Mouse (Mus musculus) small intestine, adult 2 months (tissue): ENCODE results near the gene Wdr18. TPM values are rescaled to one million over a fixed set of nuclear protein-coding genes. Genes with fewer than 3 reads are reported as not detected.

Source experiments
- H3K27ac ChIP-seq: fragments of 200-500 bp; 2 replicates; pipeline ENCODE4 v1.5.1; 2012; ENCODE audit warnings: low read depth, low read length, control low read depth, inconsistent platforms; ENCODE audit not compliant: insufficient read depth
- H3K27me3 ChIP-seq: fragments of 200-500 bp; 2 replicates; pipeline ENCODE4 v1.6.1; 2012; ENCODE audit warnings: mild to moderate bottlenecking, moderate library complexity, low read length, inconsistent platforms; ENCODE audit not compliant: control insufficient read depth, insufficient read depth
- H3K36me3 ChIP-seq: fragments of 200-500 bp; 2 replicates; pipeline ENCODE4 v1.6.1; 2012; ENCODE audit warnings: mild to moderate bottlenecking, low read length, control low read depth, inconsistent platforms; ENCODE audit not compliant: control insufficient read depth, insufficient read depth
- H3K4me1 ChIP-seq: fragments of 200-500 bp; 2 replicates; pipeline ENCODE4 v1.6.1; 2012; ENCODE audit warnings: low read length, inconsistent platforms, mixed read lengths; ENCODE audit not compliant: control insufficient read depth, insufficient read depth, insufficient read length
- H3K4me3 ChIP-seq: fragments of 200-500 bp; 2 replicates; pipeline ENCODE4 v1.5.1; 2012; ENCODE audit warnings: low read depth, mild to moderate bottlenecking, control low read depth, inconsistent platforms, low read length, moderate library complexity
- CTCF ChIP-seq: fragments of 200-500 bp; IDR thresholded peaks from 2 replicates; pipeline ENCODE4 v1.5.1; 2012; ENCODE audit warnings: low read depth, mild to moderate bottlenecking, control low read depth, inconsistent platforms, low read length, moderate library complexity, mixed read lengths; ENCODE audit not compliant: insufficient replicate concordance, insufficient read length; ENCODE audit errors: extremely low read depth
- POLR2A ChIP-seq: fragments of 200-500 bp; IDR thresholded peaks from 2 replicates; pipeline ENCODE4 v1.6.1; 2012; ENCODE audit warnings: low read depth, mild to moderate bottlenecking, control low read depth, inconsistent platforms, low read length, moderate library complexity
- WGBS: fragments of 180-500 bp; shearing (Covaris S2); methylation state at CpG from one replicate; pipeline ENCODE4 v1.1.7; 2018; 5-methylcytosine and 5-hydroxymethylcytosine counted together
- polyA plus RNA-seq: library from polyadenylated mRNA; depleted of rRNA; stranded (reverse); fragments of >200 nt; gene quantifications from 2 replicates; pipeline ENCODE4 v1.2.3, GENCODE M21; 2012

The Wdr18 gene
- polyA plus RNA-seq, 1 experiment: 44.6 TPM

- H3K27ac ChIP-seq: peak overlapping the region; percentile 63
- peaks cover 27% of the 10 kb centered on the region for H3K4me1 ChIP-seq
- TF ChIP-seq CTCF (0 out of 2 replicates have a peak, but pooled peaks have one; percentile 1), POLR2A (no peak)
- WGBS: 2% methylated on average over 21 of the region's 21 CpGs
- H3K4me3 ChIP-seq: peak overlapping the region; percentile 91
- no peaks in the 10 kb centered on the region for H3K27me3 ChIP-seq
- H3K36me3 ChIP-seq: peaks cover 2% of the 10 kb centered on the region
Measured at GRCm38 (mm10) chr10:79983670-79984069, 23.7 kb downstream of the Wdr18 start.

GRCm38 (mm10) chr10:79984195-79984816 lies 24.4 kb downstream of the Wdr18 start, which contains the start of gene Tmem259:
Gene Tmem259, minus strand, starts transcription at chr10:79984330.
- TF ChIP-seq POLR2A (no peak), CTCF (peak; percentile 51; the same call in 1 of the 2 replicates)
- WGBS: under 1% methylated on average over 49 of the region's 49 CpGs
- Histone ChIP-seq H3K27me3 (no peaks in the 10 kb centered on the region), H3K4me3 (peak within 1 kb of the TSS; percentile 91), H3K4me1 (peaks cover 27% of the 10 kb centered on the region), H3K36me3 (no peaks in the 10 kb centered on the region), H3K27ac (peak within 1 kb of the TSS; percentile 94)

- H3K27me3 ChIP-seq: no peaks in the 10 kb centered on the region
- H3K4me3 ChIP-seq: peak overlapping the region; percentile 68
- WGBS: 1% methylated on average over 22 of the region's 22 CpGs
- no peaks in the 10 kb centered on the region for H3K36me3 ChIP-seq
- H3K4me1 ChIP-seq: peaks cover 27% of the 10 kb centered on the region
- peak overlapping the region; percentile 94 for H3K27ac ChIP-seq
- TF ChIP-seq CTCF (no peak), POLR2A (no peak; the same call in 1 of the 2 replicates)
Measured at GRCm38 (mm10) chr10:79984871-79985270, 24.9 kb downstream of the Wdr18 start.

- H3K27ac ChIP-seq: peak overlapping the region; percentile 94
- H3K4me1 ChIP-seq: peaks cover 27% of the 10 kb centered on the region
- no peaks in the 10 kb centered on the region for H3K27me3 ChIP-seq
- WGBS: 1% methylated on average over 35 of the region's 35 CpGs
- H3K4me3 ChIP-seq: peak overlapping the region; percentile 68
- no peaks in the 10 kb centered on the region for H3K36me3 ChIP-seq
- no peak for TF ChIP-seq POLR2A
- TF ChIP-seq CTCF: no peak
Measured at GRCm38 (mm10) chr10:79985334-79986231, 25.6 kb downstream of the Wdr18 start.

DNA sequence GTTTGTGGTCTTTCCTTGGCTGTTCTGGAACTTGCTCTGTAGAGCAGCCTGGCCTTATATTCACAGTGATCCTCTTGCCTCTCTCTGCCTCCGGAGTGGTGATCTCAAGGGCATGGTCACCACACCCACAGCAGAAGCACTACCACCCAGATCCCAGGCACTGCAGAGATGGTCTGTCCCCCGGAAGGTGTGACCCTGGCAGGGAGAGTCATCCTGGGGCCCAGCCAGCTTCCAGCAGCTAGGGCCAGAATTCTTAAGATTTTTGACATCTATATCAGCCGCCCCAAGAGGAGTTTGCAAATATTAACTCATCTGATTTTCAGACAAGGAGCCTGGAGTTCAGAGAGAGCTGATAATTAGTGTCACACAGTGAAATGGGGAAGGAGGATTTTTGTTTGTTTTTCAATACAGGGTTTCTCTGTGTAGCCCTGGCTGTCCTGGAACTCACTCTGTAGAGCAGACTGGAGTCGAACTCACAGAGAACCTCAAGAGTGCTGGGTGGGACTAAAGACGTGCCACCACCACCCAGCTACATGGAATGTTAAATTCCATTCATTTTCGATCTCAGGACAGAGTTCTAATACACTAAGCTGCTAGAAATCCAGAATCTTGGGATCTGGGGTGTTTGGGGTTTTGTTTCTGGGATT lies 26.4 kb downstream of the Wdr18 start:
- Histone ChIP-seq H3K36me3 (no peaks in the 10 kb centered on the region), H3K4me3 (peak overlapping the region; percentile 56; the same call in 1 of the 2 replicates), H3K27me3 (no peaks in the 10 kb centered on the region), H3K27ac (peak overlapping the region; percentile 91), H3K4me1 (peaks cover 27% of the 10 kb centered on the region)
- WGBS: 12% methylated on average over 6 of the region's 6 CpGs
- no peak for TF ChIP-seq CTCF
- no peak for TF ChIP-seq POLR2A

DNA sequence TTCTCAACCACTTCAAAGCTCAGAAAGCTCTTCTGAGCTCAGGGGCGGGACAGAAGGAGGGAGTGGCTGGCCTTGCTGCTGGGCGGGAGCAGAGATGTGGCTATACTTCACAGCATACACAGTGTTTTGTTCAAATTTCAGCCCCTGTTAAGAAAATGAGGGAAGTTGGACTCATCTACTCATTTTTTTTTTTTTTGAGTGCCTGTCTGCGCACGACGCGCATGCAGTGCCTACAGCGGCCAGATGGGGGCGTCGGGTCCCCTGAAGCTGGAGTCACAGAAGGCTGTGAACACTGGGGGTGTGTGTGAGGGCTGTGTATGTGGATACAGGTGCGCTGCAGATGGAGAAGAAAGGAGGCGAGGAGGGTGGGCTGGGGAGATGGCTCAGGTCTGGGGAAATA lies 27.0 kb downstream of the Wdr18 start:
- Histone ChIP-seq H3K4me1 (peaks cover 27% of the 10 kb centered on the region), H3K27me3 (no peaks in the 10 kb centered on the region), H3K36me3 (no peaks in the 10 kb centered on the region), H3K27ac (peak overlapping the region; percentile 91), H3K4me3 (0 out of 2 replicates have a peak overlapping the region, but pooled peaks have one; percentile 4)
- TF ChIP-seq CTCF: peak; percentile 91
- TF ChIP-seq POLR2A: no peak
- WGBS: 0% methylated on average over 11 of the region's 11 CpGs
